Mouse (Mus musculus): ENCODE results near the gene Lrriq4. TPM values are rescaled to one million over a fixed set of nuclear protein-coding genes. Genes with fewer than 3 reads are reported as not detected.

Lrriq4 gene
- polyA plus RNA-seq, 1 experiment from 2014 or later: 0.15 TPM

DNA sequence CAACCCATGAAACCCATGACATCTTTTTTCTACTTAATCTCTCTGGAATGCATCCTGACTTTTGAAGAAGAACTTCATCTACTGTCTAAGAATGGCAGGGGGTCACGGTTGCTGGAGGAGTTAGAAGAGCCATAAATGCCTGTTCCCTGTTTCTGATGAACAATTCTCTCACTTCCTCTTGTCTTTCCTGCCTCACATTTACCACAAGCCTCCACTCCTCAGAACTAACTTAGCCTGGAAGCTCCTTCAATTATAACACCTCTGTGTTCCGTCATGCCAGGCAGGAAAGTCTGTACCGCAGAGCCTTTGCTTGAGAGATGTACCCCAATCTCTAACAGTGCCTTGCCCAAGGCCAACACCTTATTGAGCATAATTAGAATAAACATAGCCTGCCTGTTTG, 74.3 kb downstream of the Lrriq4 start:
- Histone ChIP-seq H3K27me3 (replicated peaks) (no peaks in the 10 kb centered on the region), H3K36me3 (no peaks in the 10 kb centered on the region), H3K9me3 (replicated peaks) (no peaks in the 10 kb centered on the region), H3K27ac (ENCODE audit: poor library complexity, severe bottlenecking) (no peak overlapping the region), H3K9ac (no peak overlapping the region), H3K4me2 (no peak overlapping the region), H3K4me1 (replicated peaks) (peaks cover 4% of the 10 kb centered on the region), H3K4me3 (no peak overlapping the region)
- 79% methylated on average over 3 of the region's 3 CpGs for WGBS
- ATAC-seq (ENCODE audit: insufficient number of reproducible peaks, low FRiP score): no peak

Other genes with a start within 250 kb of the Lrriq4 start
- gene Mecom, start 96.5 kb upstream of the Lrriq4 start, polyA plus RNA-seq (2016; fragmentation: Nextera tagmentation; extraction: Ambion mirVana): 38.7 and 43.8 TPM in 2 replicates
- gene Actrt3, start 44.6 kb upstream of the Lrriq4 start, polyA plus RNA-seq (2016; fragmentation: Nextera tagmentation; extraction: Ambion mirVana): not detected in 2 replicates
- 23.2 and 25.0 TPM in 2 replicates for gene Mynn, start 42.4 kb upstream of the Lrriq4 start, polyA plus RNA-seq (2016; fragmentation: Nextera tagmentation; extraction: Ambion mirVana)
- gene Lrrc34, start 3.4 kb downstream of the Lrriq4 start, polyA plus RNA-seq (2016; fragmentation: Nextera tagmentation; extraction: Ambion mirVana): 0.49 and 0.62 TPM in 2 replicates
- not detected in 2 replicates for gene Lrrc31, start 55.3 kb downstream of the Lrriq4 start, polyA plus RNA-seq (2016; fragmentation: Nextera tagmentation; extraction: Ambion mirVana)
- not detected in 2 replicates for gene Samd7, start 101.8 kb downstream of the Lrriq4 start, polyA plus RNA-seq (2016; fragmentation: Nextera tagmentation; extraction: Ambion mirVana)
- 76.7 and 78.7 TPM in 2 replicates for gene Sec62, start 148.4 kb downstream of the Lrriq4 start, polyA plus RNA-seq (2016; fragmentation: Nextera tagmentation; extraction: Ambion mirVana)
- gene Gpr160, start 211.4 kb downstream of the Lrriq4 start, polyA plus RNA-seq (2016; fragmentation: Nextera tagmentation; extraction: Ambion mirVana): 0.68 and 0.95 TPM in 2 replicates